ENCODE assay signal across 17 mouse cellular contexts in the genomic region with DNA sequence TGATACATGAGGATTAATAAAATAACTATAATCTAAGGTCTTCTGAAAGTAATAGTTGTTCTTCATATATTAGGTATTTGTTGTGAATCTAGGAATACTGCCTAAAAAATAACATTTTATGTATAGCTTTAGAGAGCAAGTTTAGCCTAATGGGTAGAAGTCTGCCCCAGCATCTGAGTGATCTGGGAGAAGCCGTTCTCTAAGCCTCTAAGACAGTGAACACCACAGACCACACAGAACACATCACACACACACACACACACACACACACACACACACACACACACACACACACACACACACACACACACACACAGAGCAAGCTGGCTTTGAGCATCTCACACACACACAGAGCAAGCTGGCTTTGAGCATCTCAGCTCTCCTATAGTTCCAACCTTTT.
"Had no signal": no experiment of that assay in that cellular context is flagged by ENCODE, and none has a peak within 500 bp of the region (broad histone marks: within the 10 kb centered on the region; RNA-seq: fewer than 3 reads in every experiment).

No protein-coding gene starts in this region.

- ATAC-seq: liver, embryonic 12.5 days; midbrain, embryonic 16.5 days had no signal

- H3K36me3 ChIP-seq: liver, embryonic 12.5 days; neural tube, embryonic 13.5 days; neural tube, embryonic 15.5 days had no signal

- H3K4me3 ChIP-seq: liver, embryonic 12.5 days; myocyte; neural tube, embryonic 13.5 days; neural tube, embryonic 15.5 days had no signal

- H3K4me1 ChIP-seq: liver, embryonic 12.5 days; neural tube, embryonic 13.5 days; neural tube, embryonic 15.5 days had no signal

- H3K27me3 ChIP-seq: liver, embryonic 12.5 days; neural tube, embryonic 13.5 days; neural tube, embryonic 15.5 days had no signal

- H3K9me3 ChIP-seq: liver, embryonic 12.5 days; neural tube, embryonic 13.5 days; neural tube, embryonic 15.5 days had no signal

- H3K4me2 ChIP-seq: liver, embryonic 12.5 days; lung, embryonic 14.5 days; neural tube, embryonic 13.5 days; neural tube, embryonic 15.5 days had no signal

- DNase-seq: lung, adult 18-20 months; lung, embryonic 14.5 days; lung, postnatal 10 days; lung, postnatal 4 days; right cerebral cortex, adult 18-20 months; right cerebral cortex, postnatal 25 days; right cerebral cortex, postnatal 4 days; spleen, adult 18-20 months; thymus, adult 18-20 months; thymus, postnatal 14 days; thymus, postnatal 36 days had no signal

- H3K9ac ChIP-seq: liver, embryonic 12.5 days; liver, embryonic 14.5 days; lung, embryonic 14.5 days; neural tube, embryonic 13.5 days; neural tube, embryonic 15.5 days had no signal

- H3K27ac ChIP-seq: liver, embryonic 12.5 days; liver, embryonic 14.5 days; neural tube, embryonic 13.5 days; neural tube, embryonic 15.5 days had no signal
